Mouse (Mus musculus) thymus, adult 2 months (tissue): ENCODE measurements around the gene Tspan6. TPM values are rescaled to one million over a fixed set of nuclear protein-coding genes. Genes with fewer than 3 reads are reported as not detected.

ENCODE experiments used
- DNase-seq: peaks from one replicate; pipeline ENCODE4 v3.0.0; 2021
- H3K27ac ChIP-seq: fragments of 200-500 bp; 2 replicates; pipeline ENCODE4 v1.5.1; 2012; ENCODE audit warnings: low read length, control low read depth; ENCODE audit not compliant: control insufficient read depth, insufficient read depth
- H3K27me3 ChIP-seq: fragments of 200-500 bp; 2 replicates; pipeline ENCODE4 v1.6.1; 2012; ENCODE audit warnings: mild to moderate bottlenecking, low read length, moderate library complexity, mixed read lengths; ENCODE audit not compliant: control insufficient read depth, insufficient read depth
- H3K36me3 ChIP-seq: fragments of 200-500 bp; 2 replicates; pipeline ENCODE4 v1.6.1; 2012; ENCODE audit warnings: mild to moderate bottlenecking, low read length, moderate library complexity; ENCODE audit not compliant: control insufficient read depth, insufficient read depth
- H3K4me1 ChIP-seq: fragments of 200-500 bp; replicated peaks from 2 replicates; pipeline ENCODE4 v1.6.1; 2012; ENCODE audit warnings: low read length; ENCODE audit not compliant: control insufficient read depth, insufficient read depth
- H3K4me3 ChIP-seq: fragments of 200-500 bp; 2 replicates; pipeline ENCODE4 v1.5.1; 2012; ENCODE audit warnings: mild to moderate bottlenecking, low read length, control low read depth, moderate library complexity; ENCODE audit not compliant: control insufficient read depth, insufficient read depth
- CTCF ChIP-seq: fragments of 200-500 bp; IDR thresholded peaks from 2 replicates; pipeline ENCODE4 v1.5.1; 2012; ENCODE audit warnings: mild to moderate bottlenecking, control low read depth, low read length, moderate library complexity, borderline replicate concordance; ENCODE audit not compliant: control insufficient read depth, poor library complexity, insufficient read depth; ENCODE audit errors: extremely low read depth
- POLR2A ChIP-seq: fragments of 200-500 bp; IDR thresholded peaks from 2 replicates; pipeline ENCODE4 v1.6.1; 2012; ENCODE audit warnings: mild to moderate bottlenecking, low read length, control low read depth, moderate library complexity; ENCODE audit not compliant: control insufficient read depth, poor library complexity, insufficient read depth; ENCODE audit errors: extremely low read depth
- WGBS: fragments of 180-500 bp; shearing (Covaris S2); methylation state at CpG from one replicate; pipeline ENCODE4 v1.1.7; 2018; 5-methylcytosine and 5-hydroxymethylcytosine counted together
- polyA plus RNA-seq: library from polyadenylated mRNA; depleted of rRNA; stranded (reverse); fragments of >200 nt; gene quantifications from 2 replicates; pipeline ENCODE4 v1.2.3, GENCODE M21; 2012; rRNA removed

Tspan6 gene
- polyA plus RNA-seq, 1 experiment, result 6.0 TPM

GRCm38 (mm10) chrX:133853637-133854036 lies 44.6 kb downstream of the Tspan6 start:
- Histone ChIP-seq H3K4me1 (no peaks in the 10 kb centered on the region), H3K27ac (no peak overlapping the region), H3K27me3 (no peaks in the 10 kb centered on the region)

GRCm38 (mm10) chrX:133850680-133851079 lies 47.5 kb downstream of the Tspan6 start, which contains the start of gene Tnmd:
TSS of gene Tnmd (plus strand) at chrX:133850980.
- no peak within 1 kb of the TSS for H3K27ac ChIP-seq
- no peaks in the 10 kb centered on the region for H3K27me3 ChIP-seq
- no peaks in the 10 kb centered on the region for H3K4me1 ChIP-seq
- TF ChIP-seq POLR2A (no peak), CTCF (no peak)
- 94% methylated on average over 5 of the region's 5 CpGs for WGBS
- no peak for DNase-seq
- H3K4me3 ChIP-seq, result no peak within 1 kb of the TSS
- no peaks in the 10 kb centered on the region for H3K36me3 ChIP-seq

More at GRCm38 (mm10) chrX:133853637-133854036, 44.6 kb downstream of the Tspan6 start:
- H3K4me3 ChIP-seq, result no peak overlapping the region
- no peaks in the 10 kb centered on the region for H3K36me3 ChIP-seq
- no peak for DNase-seq
- TF ChIP-seq CTCF (no peak), POLR2A (no peak)
- WGBS, result 96% methylated on average over 4 of the region's 4 CpGs

Other genes with a start within 250 kb of the Tspan6 start
- 0.46 TPM in 2 replicates for gene Pcdh19, start 209.4 kb downstream of the Tspan6 start, polyA plus RNA-seq
- gene Tnmd, start 47.4 kb downstream of the Tspan6 start, polyA plus RNA-seq, result 0.20 and 0.62 TPM in 2 replicates
- gene Srpx2, start 10.0 kb upstream of the Tspan6 start, polyA plus RNA-seq, result 0.59 and 1.1 TPM in 2 replicates
- 0.27 and 0.37 TPM in 2 replicates for gene Sytl4, start 83.4 kb upstream of the Tspan6 start, polyA plus RNA-seq
- 47.2 and 49.6 TPM in 2 replicates for gene Cstf2, start 160.8 kb upstream of the Tspan6 start, polyA plus RNA-seq